In the genomic region with DNA sequence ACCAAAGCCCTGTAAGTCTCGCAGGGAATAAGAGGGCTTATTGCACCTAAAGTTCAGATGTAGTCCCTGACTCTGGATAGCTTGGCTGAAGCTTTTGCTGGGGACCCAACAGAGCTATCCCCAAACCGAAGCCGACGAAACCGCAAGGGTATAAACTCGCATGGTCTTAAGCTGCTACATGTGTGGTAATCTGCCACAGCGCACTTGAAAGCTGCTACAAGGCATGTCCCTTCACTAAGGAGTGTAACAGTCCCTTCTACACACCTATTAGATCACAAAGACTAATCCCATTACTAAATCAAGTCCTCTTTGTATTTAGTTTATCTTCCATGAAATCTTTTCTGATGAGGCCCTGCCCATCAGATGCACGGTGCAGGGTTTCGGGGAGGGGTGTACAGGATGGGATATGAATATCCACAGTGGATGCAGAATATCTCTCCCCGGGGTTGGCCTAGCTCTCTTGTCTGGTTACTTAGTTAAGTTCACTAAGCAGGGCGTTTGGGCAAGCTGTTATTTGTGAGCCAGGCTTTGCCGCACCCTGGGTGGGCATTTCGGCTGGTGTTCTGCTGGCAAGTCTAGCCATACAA, we compare ENCODE assay signal across 29 mouse cellular contexts.
DNase-seq lines count a peak whose midpoint lies in the region; ATAC-seq lines count a peak whose summit lies in the region.
"Had no signal": no experiment of that assay in that cellular context is flagged by ENCODE, and none has a peak within 500 bp of the region (broad histone marks: within the 10 kb centered on the region; RNA-seq: fewer than 3 reads in every experiment).

No protein-coding gene starts in this region.

- WGBS in midbrain, embryonic 12.5 days: 46% methylated on average over 13 of the region's 13 CpGs
- WGBS in midbrain, embryonic 10.5 days: 60% methylated on average over 13 of the region's 13 CpGs
- 53% methylated on average over 13 of the region's 13 CpGs for WGBS in neural tube, embryonic 13.5 days
- 28% methylated on average over 13 of the region's 13 CpGs for WGBS in midbrain, embryonic 14.5 days

- no peak overlapping the region for H3K27ac ChIP-seq in midbrain, embryonic 12.5 days (replicated peaks)
- no peak overlapping the region for H3K27ac ChIP-seq in midbrain, embryonic 10.5 days (replicated peaks)
- H3K27ac ChIP-seq in neural tube, embryonic 13.5 days (replicated peaks): no peak overlapping the region
- no peak overlapping the region for H3K27ac ChIP-seq in midbrain, embryonic 14.5 days (replicated peaks; ENCODE audit: low read depth, low read length)
- H3K27ac ChIP-seq: embryonic facial prominence, embryonic 12.5 days; embryonic facial prominence, embryonic 15.5 days; heart, adult 2 months; heart, embryonic 10.5 days; heart, embryonic 13.5 days; hindbrain, embryonic 14.5 days had no signal

- H3K4me1 ChIP-seq in midbrain, embryonic 12.5 days: no peaks in the 10 kb centered on the region; the same call in 1 of the 2 replicates
- peaks cover 8% of the 10 kb centered on the region for H3K4me1 ChIP-seq in midbrain, embryonic 10.5 days
- H3K4me1 ChIP-seq in neural tube, embryonic 13.5 days (replicated peaks): peaks cover 8% of the 10 kb centered on the region; the same call in 1 of the 2 replicates
- no peaks in the 10 kb centered on the region for H3K4me1 ChIP-seq in midbrain, embryonic 14.5 days (ENCODE audit: control insufficient read depth, insufficient read depth, low read length)
- H3K4me1 ChIP-seq: embryonic facial prominence, embryonic 12.5 days; heart, embryonic 10.5 days had no signal

- H3K27me3 ChIP-seq in midbrain, embryonic 12.5 days: peaks cover 70% of the 10 kb centered on the region
- peaks cover 80% of the 10 kb centered on the region for H3K27me3 ChIP-seq in midbrain, embryonic 10.5 days (ENCODE audit: low read depth, poor library complexity, severe bottlenecking)
- no peaks in the 10 kb centered on the region for H3K27me3 ChIP-seq in neural tube, embryonic 13.5 days
- H3K27me3 ChIP-seq in midbrain, embryonic 14.5 days (ENCODE audit: control insufficient read depth, insufficient read depth, low read length): peaks cover 5% of the 10 kb centered on the region
- H3K27me3 ChIP-seq: CH12.LX; embryonic facial prominence, embryonic 12.5 days; embryonic facial prominence, embryonic 15.5 days; heart, embryonic 13.5 days; Patski had no signal

- no peak overlapping the region for H3K9ac ChIP-seq in midbrain, embryonic 12.5 days (replicated peaks)
- no peak overlapping the region for H3K9ac ChIP-seq in neural tube, embryonic 13.5 days
- H3K9ac ChIP-seq in midbrain, embryonic 14.5 days (replicated peaks; ENCODE audit: low read length): no peak overlapping the region
- H3K9ac ChIP-seq: embryonic facial prominence, embryonic 12.5 days; embryonic facial prominence, embryonic 15.5 days; forebrain, postnatal 0 days; heart, embryonic 13.5 days; hindbrain, embryonic 14.5 days had no signal

- H3K36me3 ChIP-seq in midbrain, embryonic 12.5 days: peaks cover 22% of the 10 kb centered on the region
- H3K36me3 ChIP-seq in midbrain, embryonic 10.5 days: peaks cover 59% of the 10 kb centered on the region
- peaks cover 31% of the 10 kb centered on the region for H3K36me3 ChIP-seq in neural tube, embryonic 13.5 days
- H3K36me3 ChIP-seq in midbrain, embryonic 14.5 days (ENCODE audit: control insufficient read depth, insufficient read depth, low read length): peaks cover 20% of the 10 kb centered on the region
- H3K36me3 ChIP-seq: G1E had no signal

- no peak overlapping the region for H3K4me2 ChIP-seq in midbrain, embryonic 12.5 days (replicated peaks)
- H3K4me2 ChIP-seq in neural tube, embryonic 13.5 days: no peak overlapping the region
- H3K4me2 ChIP-seq in midbrain, embryonic 14.5 days (ENCODE audit: low read length): no peak overlapping the region
- H3K4me2 ChIP-seq: embryonic facial prominence, embryonic 12.5 days; embryonic facial prominence, embryonic 15.5 days; heart, embryonic 13.5 days; hindbrain, embryonic 14.5 days had no signal

- DNase-seq in midbrain, embryonic 10.5 days (ENCODE audit: low spot score): no peak
- no peak for DNase-seq in neural tube, embryonic 10.5 days (ENCODE audit: extremely low spot score, low spot score)
- DNase-seq in midbrain, embryonic 14.5 days: peak; percentile 51
- DNase-seq in frontal cortex, postnatal 25 days (ENCODE audit: low spot score in 2 of 2): no peak
- DNase-seq in thymus, adult 18-20 months: no peak
- DNase-seq: adrenal gland, postnatal 10 days; adrenal gland, postnatal 36 days; B cell, adult 2 months; cerebellum, adult 11 months; cerebellum, adult 2 months; cerebellum, adult 9-11 months; cerebellum, postnatal 25 days; forebrain, postnatal 0 days; gastrocnemius, postnatal 10 days; gastrocnemius, postnatal 36 days; heart, adult 2 months; heart, postnatal 14 days; heart, postnatal 4 days had no signal

- peak; percentile 84 for ATAC-seq in midbrain, embryonic 12.5 days (ENCODE audit: low FRiP score, low read depth)
- 0 out of 2 replicates have a peak, but pooled peaks have one; percentile 19 for ATAC-seq in neural tube, embryonic 13.5 days (ENCODE audit: low read depth)
- ATAC-seq in midbrain, embryonic 14.5 days (ENCODE audit: low FRiP score, low TSS enrichment): peak; percentile 60; the same call in 1 of the 2 replicates
- ATAC-seq: forebrain, embryonic 14.5 days; Patski had no signal

- H3K4me3 ChIP-seq in midbrain, embryonic 12.5 days: no peak overlapping the region
- no peak overlapping the region for H3K4me3 ChIP-seq in midbrain, embryonic 10.5 days
- H3K4me3 ChIP-seq in neural tube, embryonic 13.5 days: no peak overlapping the region
- H3K4me3 ChIP-seq in midbrain, embryonic 14.5 days (replicated peaks; ENCODE audit: low read depth, low read length): no peak overlapping the region
- H3K4me3 ChIP-seq: embryonic facial prominence, embryonic 12.5 days; embryonic facial prominence, embryonic 15.5 days; heart, adult 2 months; heart, embryonic 10.5 days; heart, embryonic 13.5 days had no signal

- H3K9me3 ChIP-seq in midbrain, embryonic 12.5 days: no peaks in the 10 kb centered on the region
- no peaks in the 10 kb centered on the region for H3K9me3 ChIP-seq in midbrain, embryonic 10.5 days (replicated peaks)
- no peaks in the 10 kb centered on the region for H3K9me3 ChIP-seq in neural tube, embryonic 13.5 days
- H3K9me3 ChIP-seq in midbrain, embryonic 14.5 days (ENCODE audit: control insufficient read depth, low read length): no peaks in the 10 kb centered on the region
- H3K9me3 ChIP-seq: embryonic facial prominence, embryonic 12.5 days; embryonic facial prominence, embryonic 15.5 days; heart, embryonic 10.5 days; heart, embryonic 13.5 days had no signal

Comparison
In these comparisons a context has a peak if more than half of its experiments do, and no peak if none do; other contexts are left out.
1. ATAC-seq: peak in every context shown above with its lines; median percentile 84 in midbrain, embryonic 12.5 days; 60 in midbrain, embryonic 14.5 days; 19 in neural tube, embryonic 13.5 days.